Comparison of ENCODE assay signal across 9 mouse cellular contexts in the genomic region with DNA sequence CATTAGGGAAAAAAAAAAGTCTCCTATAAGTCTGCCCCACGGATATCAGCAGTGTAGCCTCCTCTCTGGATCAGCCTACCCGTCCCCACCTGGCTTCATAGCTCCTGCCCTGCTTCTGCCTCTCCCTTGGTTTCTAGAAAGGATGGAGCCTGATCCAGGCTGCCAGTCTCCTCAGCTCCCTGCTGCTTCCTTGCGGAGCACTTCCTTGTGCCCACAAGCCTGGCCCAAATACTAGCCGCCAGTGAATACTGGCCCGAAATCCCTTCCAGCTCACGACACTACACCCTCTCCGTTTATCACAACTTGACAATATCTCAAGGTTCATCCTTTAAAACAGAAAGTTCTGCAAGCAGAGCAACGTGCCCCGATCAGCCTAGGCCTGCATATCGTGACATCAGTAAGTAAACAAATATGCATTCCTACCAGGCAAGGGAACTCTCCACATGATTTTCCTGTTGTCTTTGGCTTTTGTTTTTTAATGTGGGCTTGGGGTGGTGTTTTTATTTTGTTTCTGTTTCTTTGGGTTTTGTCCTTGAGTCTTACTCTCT.
DNase-seq lines count a peak whose midpoint lies in the region; ATAC-seq and TF ChIP-seq lines count a peak whose summit lies in the region.
"Had no signal": no experiment of that assay in that cellular context is flagged by ENCODE, and none has a peak within 500 bp of the region (broad histone marks: within the 10 kb centered on the region; RNA-seq: fewer than 3 reads in every experiment).

No protein-coding gene starts in this region.

- H3K9me3 ChIP-seq in hindbrain, embryonic 12.5 days (replicated peaks): no peaks in the 10 kb centered on the region

- TF ChIP-seq CTCF in left cerebral cortex, adult 2 months (IDR thresholded peaks at IDR 0.05): no peak

- ATAC-seq in hindbrain, embryonic 12.5 days (ENCODE audit: low FRiP score): no peak; the same call in 1 of the 2 replicates

- H3K4me2 ChIP-seq in hindbrain, embryonic 12.5 days (replicated peaks): no peak overlapping the region

- peaks cover 5% of the 10 kb centered on the region; the same call in 1 of the 2 replicates for H3K4me1 ChIP-seq in brown adipose tissue, adult 24 weeks (ENCODE audit: control insufficient read depth, insufficient read depth, insufficient read length, low read length)
- H3K4me1 ChIP-seq in hindbrain, embryonic 12.5 days: peaks cover 13% of the 10 kb centered on the region

- no peaks in the 10 kb centered on the region for H3K36me3 ChIP-seq in hindbrain, embryonic 12.5 days

- no peak overlapping the region for H3K9ac ChIP-seq in hindbrain, embryonic 12.5 days

- peak overlapping the region; percentile 78 for H3K27ac ChIP-seq in left cerebral cortex, adult 2 months
- peak overlapping the region; percentile 85 for H3K27ac ChIP-seq in brown adipose tissue, adult 24 weeks (replicated peaks; ENCODE audit: low read depth, low read length)
- H3K27ac ChIP-seq in hindbrain, embryonic 12.5 days: 0 out of 2 replicates have a peak overlapping the region, but pooled peaks have one; percentile 17

- H3K4me3 ChIP-seq in left cerebral cortex, adult 2 months: no peak overlapping the region
- H3K4me3 ChIP-seq in brown adipose tissue, adult 24 weeks (ENCODE audit: insufficient read depth, low read depth, low read length): no peak overlapping the region
- no peak overlapping the region for H3K4me3 ChIP-seq in hindbrain, embryonic 12.5 days

- intact Hi-C loops in left cerebral cortex, adult 2 months (cut with DNase I): no loop called here
- intact Hi-C loops in left cerebral cortex, postnatal 14 days (cut with DNase I): no loop called here

- 73% methylated on average over 10 of the region's 10 CpGs for WGBS in hindbrain, embryonic 12.5 days

- no peak for DNase-seq in left cerebral cortex, adult 2 months (ENCODE audit: extremely low spot score in 1 of 2, low spot score in 2 of 2)
- DNase-seq in left cerebral cortex, postnatal 14 days (ENCODE audit: low spot score in 2 of 2): no peak
- peak; percentile 56 to 73 for DNase-seq in cerebellum, adult 18-20 months
- DNase-seq in spleen, postnatal 4 days (ENCODE audit: low spot score in 2 of 2): no peak
- DNase-seq in liver: no peak
- DNase-seq: kidney, postnatal 25 days; thymus, postnatal 25 days had no signal

- no peaks in the 10 kb centered on the region for H3K27me3 ChIP-seq in hindbrain, embryonic 12.5 days

Comparison
In these comparisons a context has a peak if more than half of its experiments do, and no peak if none do; other contexts are left out.
1. DNase-seq: peak in cerebellum, adult 18-20 months (2 of 2); none in left cerebral cortex, adult 2 months (0 of 2), left cerebral cortex, postnatal 14 days (0 of 2), spleen, postnatal 4 days (0 of 2) and liver (single experiment).
2. H3K27ac ChIP-seq: peak in every context shown above with its lines; median percentile 85 in brown adipose tissue, adult 24 weeks; 78 in left cerebral cortex, adult 2 months; 17 in hindbrain, embryonic 12.5 days.